Mouse (Mus musculus): ENCODE data around the gene Edil3.

DNA sequence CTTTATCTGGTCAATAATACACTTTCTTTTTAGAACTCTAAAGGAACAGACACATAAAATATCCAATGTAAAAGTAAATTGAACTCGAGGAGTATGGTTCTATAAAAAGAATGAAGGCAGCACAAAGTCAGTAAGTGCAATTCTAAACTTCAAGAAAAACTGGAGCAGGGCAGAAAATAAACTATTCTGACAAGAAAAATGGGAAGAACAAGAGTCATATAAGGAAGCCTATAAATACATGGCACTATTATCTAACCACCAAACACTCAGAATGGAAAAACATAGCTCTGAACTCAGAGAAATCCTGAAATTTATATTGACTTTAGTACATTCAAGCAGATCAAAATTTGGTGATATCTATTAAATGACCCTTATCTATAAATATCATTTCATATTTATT is 284.6 kb downstream of the Edil3 start:
- TF ChIP-seq CTCF (conservative IDR thresholded peaks at IDR 0.05; ENCODE audit: insufficient read depth, insufficient read length, low read depth, low read length) (no peak), POLR2A (IDR thresholded peaks at IDR 0.05; ENCODE audit: low read depth, low read length) (no peak)

Measured in kidney, adult 2 months (tissue).